Mouse (Mus musculus) embryonic stem cell, embryonic (primary cell): Measurements from ENCODE around the gene 1700093K21Rik.
"Not testable (repeated sequence)": the region's sequence is repeated elsewhere in the genome, so short reads cannot be mapped to it uniquely, and the experiment has no call there.

ENCODE experiments used
- CTCF ChIA-PET, 4 experiments: fragments of 300-600 bp in 2 of 4; fragments of 350-600 bp in 2 of 4; sonication (Branson Sonifier 250); formaldehyde crosslinking; loops; one replicate each; lab custom pipeline; 2022; ENCODE audit warnings: inconsistent platforms in 2 of 4; lab: Charles Lee
- POLR2A ChIA-PET, 4 experiments: fragments of 300-600 bp in 2 of 4; fragments of 350-600 bp in 2 of 4; sonication (Branson Sonifier 250); formaldehyde crosslinking; loops; one replicate each; lab custom pipeline; 2022; ENCODE audit warnings: antibody characterized with exemption in 4 of 4, inconsistent platforms in 1 of 4; lab: Charles Lee

The 1700093K21Rik gene

GRCm38 (mm10) chr11:23520473-23521205, at the start of gene 1700093K21Rik:
Gene 1700093K21Rik, minus strand, starts transcription at chr11:23521155.
- POLR2A ChIA-PET = interaction anchor here in 1 of 4 experiments (0.6 to 1.6 kb wide), 4 partner anchors 11 to 263 kb away, joined by 3 to 5 read pairs (median 4); partner anchors contain the start of gene Ahsa2
- CTCF ChIA-PET = no interaction called here

GRCm38 (mm10) chr11:23570130-23570529, 49.2 kb upstream of the 1700093K21Rik start:
- CTCF ChIA-PET = no interaction called here
- POLR2A ChIA-PET = no interaction called here

DNA sequence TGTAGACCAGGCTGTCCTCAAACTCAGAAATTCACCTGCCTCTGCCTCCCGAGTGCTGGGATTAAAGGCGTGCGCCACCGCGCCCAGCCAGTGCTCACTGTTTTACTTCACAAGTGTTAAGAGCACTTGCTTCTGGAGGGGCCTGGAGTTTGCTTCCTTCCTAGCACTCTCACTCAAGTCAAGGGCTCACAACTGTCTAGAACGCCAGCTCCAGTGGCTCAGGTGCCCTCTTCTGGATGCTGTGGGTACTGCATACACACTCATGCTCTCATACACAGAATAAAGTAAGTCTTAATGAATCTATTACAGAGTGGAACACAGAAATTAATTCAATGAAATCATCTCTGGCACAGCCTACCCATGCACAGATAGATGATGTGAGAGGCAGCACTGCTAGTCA, 44.8 kb upstream of the 1700093K21Rik start:
- CTCF ChIA-PET = interaction anchor here (0.5 to 1.8 kb wide), 11 partner anchors 9 to 496 kb away, joined by 3 to 12 read pairs (median 4); no protein-coding TSS in a partner anchor

GRCm38 (mm10) chr11:23557039-23557630, 36.2 kb upstream of the 1700093K21Rik start:
- ChIA-PET CTCF (interaction anchor here in 3 of 4 experiments (0.6 to 1.6 kb wide), 7 partner anchors 8 to 1592 kb away, joined by 3 to 12 read pairs (median 3); partner anchors contain the start of gene Ahsa2 (in 1 of the 3)), POLR2A (interaction anchor here in 1 of 4 experiments (0.7 to 1.9 kb wide), 4 partner anchors 8 to 300 kb away, joined by 3 to 6 read pairs (median 5); no protein-coding TSS in a partner anchor)

More for the DNA sequence above, 44.8 kb upstream of the 1700093K21Rik start:
- POLR2A ChIA-PET = interaction anchor here in 3 of 4 experiments (0.5 to 1.8 kb wide), 7 partner anchors 9 to 578 kb away, joined by 3 to 6 read pairs (median 3); partner anchors contain the start of genes Ahsa2 (in 2 of the 3) and 0610010F05Rik (in 1 of the 3)

GRCm38 (mm10) chr11:23537446-23537845, 16.5 kb upstream of the 1700093K21Rik start:
- POLR2A ChIA-PET = no interaction called here
- CTCF ChIA-PET = interaction anchor here in 1 of 4 experiments (0.6 kb wide), 1 partner anchor 96 kb away, joined by 8 read pairs; the partner anchor contains the start of gene 0610010F05Rik

- POLR2A ChIA-PET = interaction anchor here in 1 of 4 experiments (0.7 to 1.6 kb wide), 4 partner anchors 21 to 80 kb away, joined by 3 to 9 read pairs (median 4); partner anchors contain the start of gene Ahsa2
Measured at GRCm38 (mm10) chr11:23518981-23519380, 2.0 kb downstream of the 1700093K21Rik start.

DNA sequence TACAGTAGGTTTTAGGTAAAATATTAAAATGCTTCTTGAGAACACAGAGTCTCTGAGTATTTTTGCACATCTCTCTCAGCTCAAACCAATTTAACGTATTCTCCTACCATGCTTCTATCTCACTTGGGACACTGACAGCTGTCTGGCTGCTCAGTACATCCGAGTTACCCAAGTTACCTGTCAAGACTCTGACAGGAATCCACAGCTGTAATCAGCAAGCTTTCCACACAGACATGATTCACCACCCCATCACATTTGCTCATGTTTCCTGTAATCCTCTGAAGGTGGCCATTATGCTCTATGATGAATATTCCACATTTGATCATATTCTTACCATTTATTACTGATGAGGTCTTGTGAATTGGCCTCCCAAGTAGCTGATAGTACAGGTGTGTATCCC, 5.6 kb downstream of the 1700093K21Rik start:
- ChIA-PET POLR2A (interaction anchor here in 2 of 4 experiments (1.1 to 3.4 kb wide), 3 partner anchors 11 to 150 kb away, joined by 3 to 17 read pairs (median 3); partner anchors contain the start of genes Ahsa2 (in 1 of the 2), Pex13 (in 1 of the 2) and Pus10 (in 1 of the 2)), CTCF (interaction anchor here in 1 of 4 experiments (1.5 kb wide), 1 partner anchor 50 kb away, joined by 3 read pairs; no protein-coding TSS in a partner anchor)

More at GRCm38 (mm10) chr11:23518981-23519380, 2.0 kb downstream of the 1700093K21Rik start:
- CTCF ChIA-PET = interaction anchor here in 2 of 4 experiments (0.6 to 0.8 kb wide), 2 partner anchors 80 to 106 kb away, joined by 4 to 8 read pairs; no protein-coding TSS in a partner anchor

DNA sequence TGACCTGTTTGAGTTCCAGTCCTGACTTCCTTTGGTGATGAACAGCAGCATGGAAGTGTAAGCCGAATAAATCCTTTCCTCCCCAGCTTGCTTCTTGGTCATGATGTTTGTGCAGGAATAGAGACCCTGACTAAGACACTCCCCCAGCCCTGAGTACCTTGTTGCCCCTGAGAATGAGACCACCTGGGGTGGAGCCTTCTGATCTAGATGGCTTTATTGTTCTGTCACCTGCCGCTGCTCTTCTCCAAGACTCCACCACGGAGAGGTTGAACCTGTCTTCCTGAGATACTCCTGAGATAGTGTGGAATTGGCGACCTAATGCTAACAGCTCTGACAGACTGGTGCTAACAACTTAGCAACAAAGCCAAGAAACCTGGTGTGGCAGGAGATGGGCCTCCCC, 6.2 kb downstream of the 1700093K21Rik start:
- POLR2A ChIA-PET = interaction anchor here in 2 of 4 experiments (0.7 to 3.4 kb wide), 5 partner anchors 10 to 151 kb away, joined by 3 to 17 read pairs (median 3); partner anchors contain the start of genes Ahsa2 (in 2 of the 2), Pex13 (in 1 of the 2) and Pus10 (in 1 of the 2)
- CTCF ChIA-PET = interaction anchor here in 1 of 4 experiments (1.5 kb wide), 1 partner anchor 51 kb away, joined by 3 read pairs; no protein-coding TSS in a partner anchor

- POLR2A ChIA-PET = interaction anchor here in 2 of 4 experiments (0.6 to 0.8 kb wide), 3 partner anchors 8 to 44 kb away, joined by 3 to 5 read pairs (median 3); no protein-coding TSS in a partner anchor
- CTCF ChIA-PET = not testable (repeated sequence)
Measured at GRCm38 (mm10) chr11:23504801-23505200, 16.2 kb downstream of the 1700093K21Rik start.

- ChIA-PET POLR2A (interaction anchor here in 3 of 4 experiments (0.6 to 4.0 kb wide), 25 partner anchors 10 to 1451 kb away, joined by 3 to 21 read pairs (median 4); partner anchors contain the start of genes 0610010F05Rik (in 2 of the 3), Pex13 (in 2 of the 3), Pus10 (in 1 of the 3) and Rel (in 1 of the 3)), CTCF (interaction anchor here in 2 of 4 experiments (0.7 to 1.6 kb wide), 2 partner anchors 58 kb away, joined by 4 to 5 read pairs; no protein-coding TSS in a partner anchor)
Measured at GRCm38 (mm10) chr11:23498609-23499008, 22.3 kb downstream of the 1700093K21Rik start.

- ChIA-PET CTCF (interaction anchor here in 3 of 4 experiments (0.5 to 1.6 kb wide), 4 partner anchors 58 to 528 kb away, joined by 3 to 6 read pairs (median 4); no protein-coding TSS in a partner anchor), POLR2A (interaction anchor here (0.5 to 4.0 kb wide), 53 partner anchors 9 to 1452 kb away, joined by 3 to 21 read pairs (median 4); partner anchors contain the start of genes Pex13 (in 3 of the 4), Pus10 (in 3 of the 4), Cct4 (in 2 of the 4) and 0610010F05Rik (in 1 of the 4))
Measured at GRCm38 (mm10) chr11:23497718-23498509, 23.0 kb downstream of the 1700093K21Rik start, which contains the start of gene Ahsa2. Gene Ahsa2, minus strand, starts transcription at chr11:23498030.

- ChIA-PET CTCF (interaction anchor here in 3 of 4 experiments (0.5 to 1.6 kb wide), 3 partner anchors 60 to 528 kb away, joined by 3 to 6 read pairs (median 5); no protein-coding TSS in a partner anchor), POLR2A (interaction anchor here (0.5 to 4.0 kb wide), 48 partner anchors 8 to 515 kb away, joined by 3 to 21 read pairs (median 4); partner anchors contain the start of genes Pex13 (in 3 of the 4), Pus10 (in 3 of the 4), Cct4 (in 2 of the 4) and Xpo1 (in 2 of the 4))
Measured at GRCm38 (mm10) chr11:23497335-23497717, 23.6 kb downstream of the 1700093K21Rik start.

- ChIA-PET CTCF (no interaction called here), POLR2A (interaction anchor here in 3 of 4 experiments (0.7 to 4.0 kb wide), 25 partner anchors 9 to 489 kb away, joined by 3 to 21 read pairs (median 6); partner anchors contain the start of genes Pex13 (in 2 of the 3), Pus10 (in 2 of the 3), Xpo1 (in 2 of the 3) and 0610010F05Rik (in 1 of the 3))
Measured at GRCm38 (mm10) chr11:23496661-23497060, 24.3 kb downstream of the 1700093K21Rik start.

DNA sequence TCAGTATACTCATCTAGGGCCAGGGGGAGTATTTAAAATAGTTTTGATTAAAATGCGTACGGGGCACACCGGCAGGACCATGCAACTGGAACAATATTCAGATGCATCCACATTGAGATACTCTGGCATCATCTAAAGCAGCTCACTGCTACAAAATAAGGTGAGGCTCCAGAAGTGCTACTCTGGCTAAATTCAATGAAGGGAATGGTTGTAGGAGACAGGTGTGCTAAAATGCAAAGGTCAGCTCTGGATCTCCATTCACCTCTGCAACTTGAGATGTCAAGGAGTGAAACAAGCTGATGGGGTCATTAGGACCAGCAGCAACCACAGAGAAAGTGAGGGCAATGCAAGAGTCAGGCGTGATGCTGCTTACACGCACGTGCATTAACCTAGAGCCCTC, 25.7 kb downstream of the 1700093K21Rik start:
- CTCF ChIA-PET = interaction anchor here in 1 of 4 experiments (1.3 kb wide), 1 partner anchor 70 kb away, joined by 5 read pairs; no protein-coding TSS in a partner anchor
- POLR2A ChIA-PET = interaction anchor here in 1 of 4 experiments (0.6 to 4.0 kb wide), 9 partner anchors 8 to 504 kb away, joined by 3 to 21 read pairs (median 6); partner anchors contain the start of genes Pex13 and Pus10

- POLR2A ChIA-PET = interaction anchor here in 2 of 4 experiments (0.6 to 2.1 kb wide), 8 partner anchors 8 to 644 kb away, joined by 3 to 9 read pairs (median 3); partner anchors contain the start of genes 1700093K21Rik (in 1 of the 2) and Fam161a (in 1 of the 2)
- CTCF ChIA-PET = no interaction called here
Measured at GRCm38 (mm10) chr11:23492048-23492790, 28.7 kb downstream of the 1700093K21Rik start.
